Mouse (Mus musculus) liver, adult 2 months (tissue): Measurements from ENCODE around the gene Tmem9b. TPM values are rescaled to one million over a fixed set of nuclear protein-coding genes. Genes with fewer than 3 reads are reported as not detected.

Experiments used
- DNase-seq: peaks from one replicate; pipeline ENCODE4 v3.0.0-alpha.2; 2011; ENCODE audit warnings: low read depth, low spot score; ENCODE audit errors: extremely low read depth
- H3K27ac ChIP-seq: fragments of 200-500 bp; replicated peaks from 2 replicates; pipeline ENCODE4 v1.5.1; 2012; ENCODE audit warnings: low read depth, mild to moderate bottlenecking, control low read depth, inconsistent platforms, low read length; ENCODE audit not compliant: insufficient read depth
- H3K27me3 ChIP-seq: fragments of 200-500 bp; 2 replicates; pipeline ENCODE4 v1.6.1; 2012; ENCODE audit warnings: mild to moderate bottlenecking, moderate library complexity, low read length, inconsistent platforms; ENCODE audit not compliant: control insufficient read depth, insufficient read depth
- H3K36me3 ChIP-seq: fragments of 200-500 bp; 2 replicates; pipeline ENCODE4 v1.6.1; 2012; ENCODE audit warnings: low read length, inconsistent platforms; ENCODE audit not compliant: control insufficient read depth, insufficient read depth
- H3K4me1 ChIP-seq: fragments of 200-500 bp; 2 replicates; pipeline ENCODE4 v1.6.1; 2011; ENCODE audit warnings: low read length; ENCODE audit not compliant: control insufficient read depth, insufficient read depth
- H3K4me3 ChIP-seq: fragments of 200-500 bp; 2 replicates; pipeline ENCODE4 v1.5.1; 2011; ENCODE audit warnings: low read depth, mild to moderate bottlenecking, control low read depth, low read length, moderate library complexity; ENCODE audit not compliant: insufficient read depth
- H3K79me2 ChIP-seq: fragments of 200-500 bp; 2 replicates; pipeline ENCODE4 v1.6.1; 2012; ENCODE audit warnings: inconsistent platforms, mild to moderate bottlenecking, low read length, moderate library complexity; ENCODE audit not compliant: control insufficient read depth, insufficient read depth
- H3K9ac ChIP-seq: fragments of 200-500 bp; 2 replicates; pipeline ENCODE4 v1.6.1; 2012; ENCODE audit warnings: low read depth, mild to moderate bottlenecking, control low read depth, inconsistent platforms, low read length
- CTCF ChIP-seq: fragments of 200-500 bp; IDR thresholded peaks from 2 replicates; pipeline ENCODE4 v1.5.1; 2011; ENCODE audit warnings: low read depth, low read length, control low read depth
- POLR2A ChIP-seq: fragments of 200-500 bp; IDR thresholded peaks from 2 replicates; pipeline ENCODE4 v1.6.1; 2011; ENCODE audit warnings: low read length, control low read depth; ENCODE audit not compliant: insufficient read depth; ENCODE audit errors: extremely low read depth
- WGBS: fragments of 180-500 bp; shearing (Covaris S2); methylation state at CpG from one replicate; pipeline ENCODE4 v1.1.7; 2018; 5-methylcytosine and 5-hydroxymethylcytosine counted together
- polyA plus RNA-seq: library from polyadenylated mRNA; depleted of rRNA; stranded (reverse); fragments of >200 nt; gene quantifications from 2 replicates; pipeline ENCODE4 v1.2.3, GENCODE M21; 2012
- total RNA-seq: library from RNA; depleted of rRNA; stranded (reverse); fragments of >200 nt; gene quantifications from 2 replicates; pipeline ENCODE4 v1.2.3, GENCODE M21; 2014

Tmem9b gene
- total and polyA plus RNA-seq, 2 experiments = 16.5 to 26.3 TPM

DNA sequence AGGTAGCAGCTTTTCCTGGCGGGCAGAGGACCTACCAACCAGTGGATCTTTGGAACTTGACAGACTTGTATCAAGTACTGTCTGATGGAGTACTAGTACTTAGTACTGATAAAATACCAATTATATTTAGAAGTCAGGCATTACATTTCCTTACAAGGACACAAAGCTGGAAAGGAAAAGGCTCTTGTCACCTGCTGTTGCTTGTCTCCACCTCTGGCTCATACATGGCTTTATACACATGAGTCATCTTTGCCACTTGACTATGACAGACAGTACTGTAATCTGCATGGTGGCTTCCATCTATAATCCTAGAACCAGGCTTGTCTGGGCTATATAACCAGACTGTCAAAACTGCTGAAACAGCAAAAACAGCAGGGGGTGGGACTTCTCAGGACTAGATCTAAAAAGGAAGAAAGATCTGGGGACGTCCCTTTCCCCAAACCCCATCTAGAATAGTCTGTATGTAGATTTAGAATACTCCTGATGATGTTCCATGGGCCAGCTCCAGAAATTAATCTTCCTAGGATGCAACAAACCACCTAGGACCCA is 39.2 kb downstream of the Tmem9b start:
- Histone ChIP-seq H3K79me2 (no peaks in the 10 kb centered on the region), H3K4me3 (no peak overlapping the region), H3K9ac (no peak overlapping the region), H3K36me3 (peaks cover 28% of the 10 kb centered on the region), H3K27me3 (no peaks in the 10 kb centered on the region), H3K27ac (no peak overlapping the region), H3K4me1 (no peaks in the 10 kb centered on the region)
- WGBS = 88% methylated on average over 2 of the region's 2 CpGs
- TF ChIP-seq POLR2A (no peak), CTCF (no peak)
- DNase-seq = no peak

DNA sequence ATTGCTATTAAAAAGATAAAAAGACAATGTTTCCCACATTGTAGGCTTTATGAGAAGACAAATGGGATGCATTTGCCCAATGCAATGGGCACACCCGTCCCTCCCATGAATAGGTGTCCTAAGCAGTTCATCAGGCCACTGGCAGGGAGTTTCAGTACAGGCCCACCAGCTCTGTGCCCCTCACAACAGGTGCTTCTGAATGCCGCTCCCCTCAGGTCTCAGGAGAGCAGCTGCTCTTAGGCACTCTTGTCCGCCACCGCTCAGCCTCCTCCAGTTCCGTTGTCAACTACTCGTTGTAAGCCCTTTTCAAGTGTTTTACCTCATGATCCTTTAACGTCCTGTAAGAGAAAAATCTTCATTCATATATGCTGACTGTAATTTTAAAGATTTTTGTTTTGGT is 40.5 kb downstream of the Tmem9b start:
- Histone ChIP-seq H3K27me3 (no peaks in the 10 kb centered on the region), H3K4me1 (no peaks in the 10 kb centered on the region), H3K4me3 (no peak overlapping the region), H3K9ac (no peak overlapping the region), H3K79me2 (no peaks in the 10 kb centered on the region), H3K27ac (no peak overlapping the region), H3K36me3 (peaks cover 36% of the 10 kb centered on the region)
- no peak for DNase-seq
- 97% methylated on average over 7 of the region's 7 CpGs for WGBS
- no peak for TF ChIP-seq CTCF

DNA sequence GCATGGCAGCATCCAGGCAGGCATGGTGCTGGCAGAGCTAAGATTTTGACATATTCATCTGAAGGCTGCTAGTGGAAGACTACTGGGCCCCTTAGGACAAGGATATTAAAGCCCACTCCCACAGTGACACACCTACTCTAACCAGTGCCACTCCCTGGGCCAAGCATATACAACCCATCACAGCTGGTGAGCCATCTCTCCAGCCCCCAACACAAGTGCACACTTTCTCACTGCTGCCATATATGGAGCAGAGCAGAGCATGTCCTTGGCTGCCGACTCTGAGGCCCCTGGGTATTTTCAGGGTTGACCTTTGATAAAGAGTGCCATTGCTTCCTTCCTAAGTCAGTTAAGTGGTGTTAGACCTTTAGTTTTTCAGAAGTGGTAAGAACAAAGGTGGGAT is 42.6 kb downstream of the Tmem9b start:
- no peak for TF ChIP-seq CTCF
- no peak for DNase-seq
- no peak overlapping the region for H3K9ac ChIP-seq
- 0 out of 2 replicates have a peak, but pooled peaks cover 2% of the 10 kb centered on the region for H3K4me1 ChIP-seq
- no peak overlapping the region for H3K4me3 ChIP-seq
- no peaks in the 10 kb centered on the region for H3K27me3 ChIP-seq
- peaks cover 36% of the 10 kb centered on the region for H3K36me3 ChIP-seq
- no peak overlapping the region for H3K27ac ChIP-seq
- WGBS = 57% methylated on average over 1 of the region's 1 CpGs
- no peaks in the 10 kb centered on the region for H3K79me2 ChIP-seq

DNA sequence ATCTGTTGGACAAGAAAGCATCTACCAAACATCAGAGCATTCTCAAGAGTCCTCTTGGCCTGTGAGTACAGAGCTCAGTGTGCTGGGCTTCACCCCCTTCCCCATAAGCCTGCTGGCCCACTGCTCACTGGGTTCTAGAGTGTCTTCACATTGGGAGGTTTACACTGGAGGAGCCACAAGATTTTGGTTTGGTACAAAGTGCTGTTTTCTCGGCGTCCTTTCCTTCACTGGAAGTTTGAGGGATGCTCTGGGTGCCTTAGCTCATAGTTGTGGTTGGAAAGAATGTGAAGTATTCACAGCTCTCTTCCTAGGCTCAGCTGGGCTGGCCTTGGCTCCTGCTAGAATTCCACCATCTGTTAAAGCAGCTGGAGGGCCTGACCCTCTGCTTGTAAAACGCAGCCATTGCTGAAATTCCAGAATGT is 43.7 kb downstream of the Tmem9b start:
- TF ChIP-seq POLR2A = no peak
- Histone ChIP-seq H3K4me3 (no peak overlapping the region), H3K27ac (0 out of 2 replicates have a peak overlapping the region, but pooled peaks have one; percentile 32), H3K9ac (no peak overlapping the region), H3K36me3 (peaks cover 36% of the 10 kb centered on the region), H3K27me3 (no peaks in the 10 kb centered on the region), H3K79me2 (no peaks in the 10 kb centered on the region), H3K4me1 (0 out of 2 replicates have a peak, but pooled peaks cover 4% of the 10 kb centered on the region)
- DNase-seq = peak; percentile 28
- 77% methylated on average over 3 of the region's 3 CpGs for WGBS

DNA sequence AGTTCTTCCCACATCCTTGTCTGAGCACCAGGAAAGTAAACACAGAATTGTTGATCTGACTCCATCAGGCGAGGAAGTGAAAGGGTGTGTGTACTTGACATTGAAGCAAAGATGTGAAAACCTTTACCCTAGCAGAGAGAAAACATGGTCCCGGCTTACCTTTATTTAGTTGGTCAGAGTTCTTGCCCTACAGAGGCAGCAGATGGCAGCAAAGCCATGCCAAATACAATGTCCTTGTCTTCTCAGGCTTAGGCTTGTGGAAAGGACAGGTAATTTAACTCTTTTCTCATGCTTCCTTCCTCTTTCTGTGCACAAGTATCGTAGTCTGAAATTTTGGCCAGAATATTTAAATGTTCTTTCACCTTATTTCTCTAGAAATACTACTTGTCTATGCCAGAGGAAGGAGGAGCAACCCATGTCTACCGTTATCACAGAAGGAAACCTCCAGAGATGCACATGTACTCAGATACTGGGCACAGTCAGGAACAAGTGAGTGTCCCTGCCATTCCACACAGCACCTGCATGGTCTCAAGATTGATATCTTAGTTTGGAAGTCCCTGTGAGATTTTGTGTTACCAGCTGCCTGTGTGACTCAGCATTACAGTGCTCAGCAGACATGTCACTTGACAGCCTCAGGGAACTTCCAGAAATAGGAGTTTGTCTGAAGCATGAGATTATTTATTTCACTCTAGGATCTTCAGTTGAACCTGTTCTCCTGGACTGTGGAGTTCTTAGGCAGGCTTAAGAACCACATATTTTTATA is 45.5 kb downstream of the Tmem9b start:
- peaks cover 7% of the 10 kb centered on the region; the same call in 1 of the 2 replicates for H3K4me1 ChIP-seq
- no peaks in the 10 kb centered on the region for H3K27me3 ChIP-seq
- H3K4me3 ChIP-seq = no peak overlapping the region
- H3K36me3 ChIP-seq = peaks cover 28% of the 10 kb centered on the region
- TF ChIP-seq CTCF (peak; percentile 33), POLR2A (no peak)
- H3K27ac ChIP-seq = no peak overlapping the region
- peak; percentile 43 for DNase-seq
- H3K79me2 ChIP-seq = no peaks in the 10 kb centered on the region
- WGBS = 47% methylated on average over 4 of the region's 4 CpGs
- H3K9ac ChIP-seq = no peak overlapping the region

DNA sequence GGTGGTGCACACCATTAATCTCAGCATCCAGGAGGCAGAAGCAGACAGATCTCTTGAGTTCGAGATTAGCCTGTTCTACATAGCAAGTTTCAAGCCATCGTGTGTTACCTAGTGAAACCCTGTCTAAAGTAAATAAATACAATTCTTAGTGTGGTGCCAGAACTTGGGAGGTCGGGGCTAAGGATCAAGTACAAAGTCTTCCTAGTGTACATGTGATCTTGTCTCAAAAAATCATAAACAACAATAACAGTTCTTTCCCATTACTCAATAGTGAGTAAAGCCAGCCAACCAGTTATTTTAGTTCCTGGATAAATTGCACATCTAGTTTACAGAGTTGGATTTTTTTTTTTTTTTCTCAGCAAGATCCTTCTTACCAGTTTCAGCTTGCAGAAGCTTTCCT is 48.2 kb downstream of the Tmem9b start:
- Histone ChIP-seq H3K27ac (peak overlapping the region; percentile 66), H3K79me2 (no peaks in the 10 kb centered on the region), H3K36me3 (peaks cover 11% of the 10 kb centered on the region), H3K9ac (no peak overlapping the region; the same call in 1 of the 2 replicates), H3K4me3 (peak overlapping the region; percentile 73), H3K4me1 (peaks cover 7% of the 10 kb centered on the region; the same call in 1 of the 2 replicates), H3K27me3 (no peaks in the 10 kb centered on the region)
- WGBS = 28% methylated on average over 3 of the region's 3 CpGs
- TF ChIP-seq POLR2A = no peak
- no peak for TF ChIP-seq CTCF
- peak; percentile 77 for DNase-seq
